Mouse (Mus musculus) cortical plate, adult 2 months (tissue): ENCODE measurements around the gene D17H6S53E.

Experiments
- CTCF ChIP-seq: fragments of 200-500 bp; IDR thresholded peaks from 2 replicates; pipeline ENCODE4 v1.5.1; 2011; ENCODE audit warnings: mild to moderate bottlenecking, control low read depth, low read length; ENCODE audit not compliant: insufficient read depth; ENCODE audit errors: extremely low read depth
- POLR2A ChIP-seq: fragments of 200-500 bp; IDR thresholded peaks from 2 replicates; pipeline ENCODE4 v1.6.1; 2011; ENCODE audit warnings: mild to moderate bottlenecking, low read length, control low read depth; ENCODE audit not compliant: insufficient read depth; ENCODE audit errors: extremely low read depth

GRCm38 (mm10) chr17:35101161-35101560 lies 25.0 kb upstream of the D17H6S53E start:
- TF ChIP-seq CTCF (no peak), POLR2A (no peak)
